Mouse (Mus musculus): ENCODE measurements around the gene Copg2. TPM values are rescaled to one million over a fixed set of nuclear protein-coding genes. Genes with fewer than 3 reads are reported as not detected.

The Copg2 gene
- polyA plus RNA-seq, 1 experiment from 2014 or later, result 26.8 TPM

GRCm38 (mm10) chr6:30698036-30698435 lies 198.6 kb downstream of the Copg2 start:
- no peak overlapping the region for H3K27ac ChIP-seq (ENCODE audit: low read length)
- no peaks in the 10 kb centered on the region for H3K9me3 ChIP-seq (replicated peaks; ENCODE audit: control insufficient read depth, low read length, poor library complexity, severe bottlenecking)
- H3K4me3 ChIP-seq (ENCODE audit: low read depth, low read length), result no peak overlapping the region
- no peak overlapping the region for H3K9ac ChIP-seq (ENCODE audit: low read depth, low read length)
- WGBS, result 90% methylated on average over 4 of the region's 4 CpGs
- no peaks in the 10 kb centered on the region for H3K27me3 ChIP-seq (ENCODE audit: control insufficient read depth, insufficient read depth, low read depth, low read length)
- no peak overlapping the region for H3K4me2 ChIP-seq (ENCODE audit: low read length)
- H3K36me3 ChIP-seq (ENCODE audit: control insufficient read depth, insufficient read depth, low read length), result no peaks in the 10 kb centered on the region
- ATAC-seq, result no peak
- H3K4me1 ChIP-seq (ENCODE audit: control insufficient read depth, insufficient read depth, low read length), result peaks cover 10% of the 10 kb centered on the region

MicroRNAs within 50 kb of the gene (microRNA counts, 519-probe panel; counts per million panel counts)
- microRNA mmu-miR-335-3p (2,468 counts per million, percentile 74 among the panel's probes with 10 or more counts), microRNA mmu-miR-335-5p (3,755 counts per million, percentile 97 among the panel's probes with 10 or more counts)

Small RNA genes lying within 50 kb of the gene (microRNA-seq; reads per million reads assigned to microRNA genes)
- 55,043 reads per million, percentile 100 among the genes with 10 or more reads in this experiment for gene Mir335

Other genes with a start within 250 kb of the Copg2 start
- 13.2 and 17.1 TPM in 2 replicates for gene Cep41, start 203.0 kb downstream of the Copg2 start, polyA plus RNA-seq (2015; fragmentation: Nextera tagmentation; extraction: Ambion mirVana)
- gene Mest, start 173.2 kb downstream of the Copg2 start, polyA plus RNA-seq (2015; fragmentation: Nextera tagmentation; extraction: Ambion mirVana), result 268 and 368 TPM in 2 replicates
- 0.16 and 0.39 TPM in 2 replicates for gene Tsga13, start 18.8 kb upstream of the Copg2 start, polyA plus RNA-seq (2015; fragmentation: Nextera tagmentation; extraction: Ambion mirVana)
- gene Klf14, start 62.3 kb upstream of the Copg2 start, polyA plus RNA-seq (2015; fragmentation: Nextera tagmentation; extraction: Ambion mirVana), result 0.17 and 0.28 TPM in 2 replicates